Mouse (Mus musculus) neural tube, embryonic 14.5 days (tissue): Measurements from ENCODE around the gene Rab40b. TPM values are rescaled to one million over a fixed set of nuclear protein-coding genes. Genes with fewer than 3 reads are reported as not detected.
"Not testable (repeated sequence)": the region's sequence is repeated elsewhere in the genome, so short reads cannot be mapped to it uniquely, and the experiment has no call there.

Source experiments
- ATAC-seq: fragments of 200-750 bp; cut with Nextera tagmentation; 2 replicates; pipeline ENCODE4 v1.8.0; 2017; ENCODE audit warnings: low read depth, mild to moderate bottlenecking, moderate TSS enrichment, moderate library complexity
- H3K27ac ChIP-seq: fragments of 300-500 bp; sonication (generic); 2 replicates; pipeline ENCODE4 v1.5.1; 2014; ENCODE audit warnings: low read depth, mild to moderate bottlenecking, control low read depth, low read length, moderate library complexity, mixed read lengths
- H3K27me3 ChIP-seq: fragments of 300-500 bp; sonication (generic); 2 replicates; pipeline ENCODE4 v1.6.1; 2014; ENCODE audit warnings: low read length; ENCODE audit not compliant: control insufficient read depth, insufficient read depth
- H3K36me3 ChIP-seq: fragments of 300-500 bp; sonication (generic); 2 replicates; pipeline ENCODE4 v1.6.1; 2014; ENCODE audit warnings: low read length, mixed read lengths; ENCODE audit not compliant: control insufficient read depth, insufficient read depth
- H3K4me1 ChIP-seq: fragments of 300-500 bp; sonication (generic); 2 replicates; pipeline ENCODE4 v1.6.1; 2014; ENCODE audit warnings: low read length; ENCODE audit not compliant: control insufficient read depth, insufficient read depth
- H3K4me2 ChIP-seq: fragments of 300-500 bp; sonication (generic); 2 replicates; pipeline ENCODE4 v1.6.1; 2014; ENCODE audit warnings: mild to moderate bottlenecking, low read depth, low read length, control low read depth
- H3K4me3 ChIP-seq: fragments of 300-500 bp; sonication (generic); 2 replicates; pipeline ENCODE4 v1.5.1; 2014; ENCODE audit warnings: low read depth, low read length, control low read depth, mixed read lengths
- H3K9ac ChIP-seq: fragments of 300-500 bp; sonication (generic); replicated peaks from 2 replicates; pipeline ENCODE4 v1.6.1; 2014; ENCODE audit warnings: low read depth, mild to moderate bottlenecking, control low read depth, low read length, mixed read lengths
- H3K9me3 ChIP-seq: fragments of 300-500 bp; sonication (generic); 2 replicates; pipeline ENCODE4 v1.6.1; 2016; ENCODE audit warnings: low read length; ENCODE audit not compliant: control insufficient read depth
- WGBS: fragments of 180-500 bp; shearing (Covaris S2); extraction: QIAGEN DNeasy Blood & Tissue Kit; methylation state at CpG from one replicate; pipeline ENCODE4 v1.1.7; 2014; 5-methylcytosine and 5-hydroxymethylcytosine counted together
- polyA plus RNA-seq: library from polyadenylated mRNA; unstranded; fragments of >200 nt; fragmentation: Nextera tagmentation; extraction: Ambion mirVana; gene quantifications from 2 replicates; pipeline ENCODE4 v1.2.1, GENCODE M21; 2014

Rab40b gene
- polyA plus RNA-seq, 1 experiment from 2014 or later, result 16.7 TPM

- 97% methylated on average over 2 of the region's 2 CpGs for WGBS
- ATAC-seq, result no peak
- no peak overlapping the region for H3K4me3 ChIP-seq
- H3K27ac ChIP-seq, result no peak overlapping the region
- no peaks in the 10 kb centered on the region for H3K27me3 ChIP-seq
- no peaks in the 10 kb centered on the region; the same call in 1 of the 2 replicates for H3K36me3 ChIP-seq
- no peak overlapping the region for H3K4me2 ChIP-seq
- H3K9me3 ChIP-seq, result no peaks in the 10 kb centered on the region
- peaks cover 4% of the 10 kb centered on the region; the same call in 1 of the 2 replicates for H3K4me1 ChIP-seq
- H3K9ac ChIP-seq, result no peak overlapping the region
Measured at GRCm38 (mm10) chr11:121348166-121348565, 39.9 kb downstream of the Rab40b start.

- H3K27ac ChIP-seq, result no peak overlapping the region
- H3K4me2 ChIP-seq, result no peak overlapping the region
- no peaks in the 10 kb centered on the region; the same call in 1 of the 2 replicates for H3K36me3 ChIP-seq
- H3K27me3 ChIP-seq, result no peaks in the 10 kb centered on the region
- WGBS, result 98% methylated on average over 2 of the region's 2 CpGs
- H3K4me1 ChIP-seq, result no peaks in the 10 kb centered on the region
- H3K9ac ChIP-seq, result no peak overlapping the region
- no peak for ATAC-seq
- no peaks in the 10 kb centered on the region for H3K9me3 ChIP-seq
- no peak overlapping the region for H3K4me3 ChIP-seq
Measured at GRCm38 (mm10) chr11:121347036-121347435, 41.0 kb downstream of the Rab40b start.

- H3K4me1 ChIP-seq, H3K4me3 ChIP-seq, H3K36me3 ChIP-seq, H3K4me2 ChIP-seq, ATAC-seq, H3K27me3 ChIP-seq, H3K9ac ChIP-seq, H3K9me3 ChIP-seq, H3K27ac ChIP-seq: not testable (repeated sequence)
- WGBS, result no CpG with 5 or more reads among the region's 1 CpGs
Measured at GRCm38 (mm10) chr11:121342423-121342822, 45.6 kb downstream of the Rab40b start.

GRCm38 (mm10) chr11:121340287-121340686 lies 47.8 kb downstream of the Rab40b start:
- Histone ChIP-seq H3K4me2 (no peak overlapping the region), H3K4me3 (no peak overlapping the region), H3K9ac (no peak overlapping the region), H3K27ac (no peak overlapping the region), H3K36me3 (peaks cover 11% of the 10 kb centered on the region; the same call in 1 of the 2 replicates), H3K27me3 (no peaks in the 10 kb centered on the region), H3K9me3 (no peaks in the 10 kb centered on the region), H3K4me1 (no peaks in the 10 kb centered on the region)
- ATAC-seq, result no peak
- 82% methylated on average over 1 of the region's 1 CpGs for whole genome bisulfite sequencing

- no peaks in the 10 kb centered on the region for H3K27me3 ChIP-seq
- 85% methylated on average over 1 of the region's 1 CpGs for WGBS
- no peak overlapping the region for H3K9ac ChIP-seq
- H3K4me2 ChIP-seq, result no peak overlapping the region
- no peak for ATAC-seq
- no peaks in the 10 kb centered on the region for H3K9me3 ChIP-seq
- no peak overlapping the region for H3K27ac ChIP-seq
- peaks cover 14% of the 10 kb centered on the region; the same call in 1 of the 2 replicates for H3K36me3 ChIP-seq
- no peak overlapping the region for H3K4me3 ChIP-seq
- H3K4me1 ChIP-seq, result no peaks in the 10 kb centered on the region
Measured at GRCm38 (mm10) chr11:121339647-121340046, 48.4 kb downstream of the Rab40b start.

GRCm38 (mm10) chr11:121331641-121332040 lies 56.4 kb downstream of the Rab40b start:
- no peak overlapping the region for H3K4me2 ChIP-seq
- H3K36me3 ChIP-seq, result peaks cover 32% of the 10 kb centered on the region
- no peaks in the 10 kb centered on the region for H3K4me1 ChIP-seq
- H3K9me3 ChIP-seq, result no peaks in the 10 kb centered on the region
- 93% methylated on average over 3 of the region's 3 CpGs for WGBS
- no peak overlapping the region for H3K27ac ChIP-seq
- ATAC-seq, result no peak
- no peaks in the 10 kb centered on the region for H3K27me3 ChIP-seq
- H3K4me3 ChIP-seq, result no peak overlapping the region
- H3K9ac ChIP-seq, result no peak overlapping the region

- peaks cover 18% of the 10 kb centered on the region for H3K36me3 ChIP-seq
- H3K9me3 ChIP-seq, result no peaks in the 10 kb centered on the region
- no peak for ATAC-seq
- no peak overlapping the region for H3K27ac ChIP-seq
- no peak overlapping the region for H3K9ac ChIP-seq
- no peaks in the 10 kb centered on the region for H3K27me3 ChIP-seq
- H3K4me3 ChIP-seq, result no peak overlapping the region
- H3K4me2 ChIP-seq, result no peak overlapping the region
- H3K4me1 ChIP-seq, result no peaks in the 10 kb centered on the region
Measured at GRCm38 (mm10) chr11:121328619-121329018, 59.4 kb downstream of the Rab40b start.

- Histone ChIP-seq H3K36me3 (peaks cover 18% of the 10 kb centered on the region), H3K4me1 (no peaks in the 10 kb centered on the region), H3K4me3 (no peak overlapping the region), H3K4me2 (no peak overlapping the region), H3K27ac (no peak overlapping the region), H3K9ac (no peak overlapping the region), H3K27me3 (no peaks in the 10 kb centered on the region), H3K9me3 (no peaks in the 10 kb centered on the region)
- ATAC-seq, result no peak
- WGBS, result 95% methylated on average over 9 of the region's 9 CpGs
Measured at GRCm38 (mm10) chr11:121328206-121328605, 59.8 kb downstream of the Rab40b start.

- no peak overlapping the region for H3K27ac ChIP-seq
- H3K9ac ChIP-seq, result no peak overlapping the region
- no peaks in the 10 kb centered on the region for H3K9me3 ChIP-seq
- no peaks in the 10 kb centered on the region for H3K4me1 ChIP-seq
- no peaks in the 10 kb centered on the region for H3K27me3 ChIP-seq
- H3K4me2 ChIP-seq, result no peak overlapping the region
- ATAC-seq, result no peak
- peaks cover 18% of the 10 kb centered on the region for H3K36me3 ChIP-seq
- WGBS, result 95% methylated on average over 5 of the region's 5 CpGs
- H3K4me3 ChIP-seq, result no peak overlapping the region
Measured at GRCm38 (mm10) chr11:121326681-121327080, 61.4 kb downstream of the Rab40b start.
